Mouse (Mus musculus): Measurements from ENCODE around the gene Tmem95. TPM values are rescaled to one million over a fixed set of nuclear protein-coding genes. Genes with fewer than 3 reads are reported as not detected.

The Tmem95 gene
- polyA plus RNA-seq, 1 experiment from 2014 or later: not detected

GRCm38 (mm10) chr11:69908645-69909044 lies 30.8 kb upstream of the Tmem95 start:
- no peak for ATAC-seq (ENCODE audit: insufficient read depth, low FRiP score, low read depth)
- H3K27ac ChIP-seq: no peak overlapping the region

GRCm38 (mm10) chr11:69904311-69904710 lies 26.5 kb upstream of the Tmem95 start:
- Histone ChIP-seq H3K4me2 (no peak overlapping the region), H3K4me1 (peaks cover 19% of the 10 kb centered on the region), H3K9ac (no peak overlapping the region), H3K27ac (no peak overlapping the region), H3K36me3 (peaks cover 51% of the 10 kb centered on the region), H3K4me3 (replicated peaks) (no peak overlapping the region), H3K9me3 (no peaks in the 10 kb centered on the region), H3K27me3 (replicated peaks) (no peaks in the 10 kb centered on the region)
- WGBS: 93% methylated on average over 9 of the region's 9 CpGs
- ATAC-seq (ENCODE audit: insufficient read depth, low FRiP score, low read depth): no peak

More at GRCm38 (mm10) chr11:69908645-69909044, 30.8 kb upstream of the Tmem95 start:
- Histone ChIP-seq H3K4me2 (no peak overlapping the region), H3K27me3 (replicated peaks) (no peaks in the 10 kb centered on the region), H3K36me3 (peaks cover 80% of the 10 kb centered on the region), H3K4me1 (peaks cover 5% of the 10 kb centered on the region; the same call in 1 of the 2 replicates), H3K9ac (no peak overlapping the region), H3K9me3 (no peaks in the 10 kb centered on the region), H3K4me3 (replicated peaks) (no peak overlapping the region)
- 91% methylated on average over 11 of the region's 11 CpGs for WGBS

DNA sequence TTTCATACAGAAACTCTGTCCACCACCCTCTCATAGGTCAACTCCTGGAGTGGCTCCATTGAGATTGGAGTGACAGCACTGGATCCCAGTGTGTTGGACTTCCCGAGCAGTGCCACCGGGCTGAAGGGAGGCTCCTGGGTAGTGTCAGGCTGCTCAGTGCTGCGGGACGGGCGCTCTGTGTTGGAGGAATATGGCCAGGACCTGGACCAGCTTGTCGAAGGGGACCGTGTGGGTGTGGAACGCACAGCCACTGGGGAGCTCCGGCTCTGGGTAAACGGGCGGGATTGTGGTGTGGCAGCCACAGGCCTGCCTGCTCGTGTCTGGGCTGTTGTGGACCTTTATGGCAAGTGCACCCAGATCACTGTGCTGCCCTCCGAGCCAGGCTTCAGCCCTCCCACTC lies 25.2 kb upstream of the Tmem95 start:
- no peak for ATAC-seq (ENCODE audit: insufficient read depth, low FRiP score, low read depth)
- H3K4me2 ChIP-seq: peak overlapping the region; percentile 95
- no peaks in the 10 kb centered on the region for H3K27me3 ChIP-seq (replicated peaks)
- H3K4me3 ChIP-seq (replicated peaks): peak overlapping the region; percentile 84; the same call in 1 of the 2 replicates
- H3K9me3 ChIP-seq: no peaks in the 10 kb centered on the region
- peaks cover 38% of the 10 kb centered on the region for H3K36me3 ChIP-seq
- peaks cover 25% of the 10 kb centered on the region for H3K4me1 ChIP-seq
- 84% methylated on average over 13 of the region's 13 CpGs for WGBS
- no peak overlapping the region for H3K27ac ChIP-seq
- no peak overlapping the region for H3K9ac ChIP-seq

GRCm38 (mm10) chr11:69901993-69902392 lies 24.2 kb upstream of the Tmem95 start:
- 1% methylated on average over 38 of the region's 39 CpGs for WGBS
- Histone ChIP-seq H3K4me2 (peak overlapping the region; percentile 95), H3K27ac (peak overlapping the region; percentile 97), H3K36me3 (peaks cover 28% of the 10 kb centered on the region), H3K9me3 (no peaks in the 10 kb centered on the region), H3K4me1 (peaks cover 25% of the 10 kb centered on the region), H3K4me3 (replicated peaks) (peak overlapping the region; percentile 84), H3K9ac (peak overlapping the region; percentile 83), H3K27me3 (replicated peaks) (no peaks in the 10 kb centered on the region)
- ATAC-seq (ENCODE audit: insufficient read depth, low FRiP score, low read depth): no peak

- Histone ChIP-seq H3K4me2 (peak overlapping the region; percentile 95), H3K4me1 (peaks cover 25% of the 10 kb centered on the region), H3K9me3 (no peaks in the 10 kb centered on the region), H3K27me3 (replicated peaks) (no peaks in the 10 kb centered on the region), H3K9ac (peak overlapping the region; percentile 83), H3K4me3 (replicated peaks) (peak overlapping the region; percentile 84), H3K27ac (peak overlapping the region; percentile 97), H3K36me3 (peaks cover 22% of the 10 kb centered on the region)
- WGBS: under 1% methylated on average over 42 of the region's 42 CpGs
- ATAC-seq (ENCODE audit: insufficient read depth, low FRiP score, low read depth): peak; percentile 71
These were observed 23.6 kb upstream of the Tmem95 start for GRCm38 (mm10) chr11:69901406-69901846.

DNA sequence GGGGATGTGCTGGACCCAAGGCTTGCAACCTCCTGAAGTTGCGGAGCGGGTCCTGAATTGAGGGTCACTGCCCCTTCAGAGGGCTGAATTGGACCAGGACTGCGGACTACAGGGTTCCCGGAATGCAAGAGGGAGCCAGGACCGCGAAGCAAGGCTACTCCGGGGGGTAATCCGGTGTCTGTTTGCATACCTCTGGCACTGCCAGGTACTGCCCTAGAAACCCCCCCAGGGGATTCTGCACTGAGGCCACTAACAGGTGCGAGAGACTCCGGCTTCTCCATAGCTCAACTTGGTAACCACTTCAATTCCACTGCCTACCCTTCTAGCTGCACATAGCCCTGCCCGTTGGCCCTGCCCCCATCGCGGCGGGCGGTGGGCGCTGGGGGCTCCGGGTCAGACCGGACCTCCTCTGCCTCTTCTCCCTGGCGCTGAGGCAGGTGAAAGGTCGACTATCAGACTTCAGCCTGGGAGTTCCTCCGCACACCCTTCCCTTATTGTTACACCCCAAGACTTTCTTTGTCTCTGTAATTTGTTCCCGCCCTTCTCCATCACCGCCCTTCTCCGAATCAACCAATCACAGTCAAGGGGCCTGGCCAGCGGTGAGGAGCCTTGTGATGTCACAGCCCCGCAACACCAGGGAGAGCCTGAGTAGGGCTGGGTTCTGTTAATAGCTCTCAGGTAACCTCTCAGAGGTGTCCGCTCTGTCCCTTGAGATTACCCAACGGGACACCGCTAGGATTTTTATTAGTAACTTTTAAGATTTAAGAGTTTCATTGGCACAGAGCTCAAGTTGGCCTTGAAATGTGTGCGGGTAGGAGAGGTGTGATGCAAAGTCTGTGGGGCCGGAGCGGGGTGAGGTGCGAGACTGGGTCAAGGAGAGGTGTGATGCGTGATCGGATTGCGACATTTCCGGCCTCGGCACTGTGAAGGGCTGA lies 22.9 kb upstream of the Tmem95 start, which contains the start of the genes 2810408A11Rik and Neurl4:
TSS of gene 2810408A11Rik (minus strand) at position 517 of the 935 bp plus-strand sequence.
TSS of gene Neurl4 (plus strand) at position 602 of the 935 bp plus-strand sequence.
- Histone ChIP-seq H3K4me2 (peak within 1 kb of the TSS; percentile 95), H3K4me1 (peaks cover 25% of the 10 kb centered on the region), H3K9me3 (no peaks in the 10 kb centered on the region), H3K36me3 (peaks cover 16% of the 10 kb centered on the region), H3K9ac (peak within 1 kb of the TSS; percentile 83), H3K27ac (peak within 1 kb of the TSS; percentile 97), H3K27me3 (replicated peaks) (no peaks in the 10 kb centered on the region), H3K4me3 (replicated peaks) (peak within 1 kb of the TSS; percentile 84)
- WGBS: 1% methylated on average over 37 of the region's 38 CpGs
- peak; percentile 93 for ATAC-seq (ENCODE audit: insufficient read depth, low FRiP score, low read depth)

GRCm38 (mm10) chr11:69899870-69900269 lies 22.1 kb upstream of the Tmem95 start:
- ATAC-seq (ENCODE audit: insufficient read depth, low FRiP score, low read depth): no peak

DNA sequence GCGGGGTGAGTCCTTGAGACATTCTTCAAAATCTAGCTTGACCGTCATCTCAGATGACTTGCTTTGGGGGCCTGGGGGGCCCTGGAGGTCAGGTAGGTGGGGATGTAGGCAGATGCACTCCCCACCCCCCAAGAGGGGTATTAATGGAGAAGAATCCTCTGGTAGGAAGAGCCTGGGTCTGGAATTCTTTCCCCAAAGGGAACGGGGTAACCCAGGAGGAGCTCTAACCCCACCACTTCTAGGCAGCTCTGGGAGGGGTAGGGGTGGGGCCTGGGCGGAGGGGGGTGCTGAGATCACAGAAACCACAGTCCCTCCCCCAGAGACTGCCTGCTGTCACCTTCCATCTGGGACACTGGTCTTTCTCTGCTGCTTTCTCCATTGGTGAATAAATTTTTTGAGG lies 17.5 kb upstream of the Tmem95 start, which contains the start of gene Acap1:
TSS of gene Acap1 (minus strand) at position 249 of the 400 bp plus-strand sequence.
- Histone ChIP-seq H3K27me3 (replicated peaks) (no peaks in the 10 kb centered on the region), H3K9ac (no peak within 1 kb of the TSS), H3K9me3 (no peaks in the 10 kb centered on the region), H3K4me2 (no peak within 1 kb of the TSS), H3K4me3 (replicated peaks) (no peak within 1 kb of the TSS), H3K4me1 (peaks cover 13% of the 10 kb centered on the region; the same call in 1 of the 2 replicates), H3K36me3 (no peaks in the 10 kb centered on the region), H3K27ac (no peak within 1 kb of the TSS)
- 62% methylated on average over 4 of the region's 4 CpGs for WGBS
- no peak for ATAC-seq (ENCODE audit: insufficient read depth, low FRiP score, low read depth)

More at GRCm38 (mm10) chr11:69899870-69900269, 22.1 kb upstream of the Tmem95 start:
- Histone ChIP-seq H3K9me3 (no peaks in the 10 kb centered on the region), H3K4me3 (replicated peaks) (peak overlapping the region; percentile 84), H3K9ac (no peak overlapping the region; the same call in 1 of the 2 replicates), H3K36me3 (peaks cover 12% of the 10 kb centered on the region), H3K27me3 (replicated peaks) (no peaks in the 10 kb centered on the region), H3K4me2 (peak overlapping the region; percentile 95), H3K4me1 (peaks cover 25% of the 10 kb centered on the region), H3K27ac (no peak overlapping the region)
- WGBS: 15% methylated on average over 4 of the region's 4 CpGs

DNA sequence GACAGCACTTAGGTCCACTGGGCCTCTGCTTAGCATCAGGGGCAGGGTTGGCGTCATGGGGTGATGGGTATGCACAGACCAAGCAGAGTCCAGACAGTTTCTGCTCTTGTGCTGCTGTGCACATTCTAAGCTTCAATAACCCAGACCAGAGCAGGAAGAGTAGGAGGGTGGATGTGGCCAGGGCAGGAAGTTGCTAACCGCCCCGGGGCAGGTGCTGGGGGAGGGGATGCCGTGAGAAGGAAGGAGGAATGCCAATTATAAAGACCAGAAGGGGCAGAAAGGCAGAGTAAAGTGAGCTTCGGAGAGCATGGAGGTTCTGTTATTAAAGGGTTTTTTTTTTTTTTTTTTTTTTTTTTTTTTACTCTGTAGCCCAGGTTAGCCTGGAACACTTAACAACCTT lies 16.9 kb upstream of the Tmem95 start:
- no peak overlapping the region for H3K27ac ChIP-seq
- no peak overlapping the region for H3K9ac ChIP-seq
- H3K27me3 ChIP-seq (replicated peaks): no peaks in the 10 kb centered on the region
- H3K4me3 ChIP-seq (replicated peaks): no peak overlapping the region
- no peak overlapping the region for H3K4me2 ChIP-seq
- H3K9me3 ChIP-seq: no peaks in the 10 kb centered on the region
- no peaks in the 10 kb centered on the region for H3K36me3 ChIP-seq
- peaks cover 9% of the 10 kb centered on the region; the same call in 1 of the 2 replicates for H3K4me1 ChIP-seq
- ATAC-seq (ENCODE audit: insufficient read depth, low FRiP score, low read depth): no peak
- WGBS: 71% methylated on average over 5 of the region's 5 CpGs

DNA sequence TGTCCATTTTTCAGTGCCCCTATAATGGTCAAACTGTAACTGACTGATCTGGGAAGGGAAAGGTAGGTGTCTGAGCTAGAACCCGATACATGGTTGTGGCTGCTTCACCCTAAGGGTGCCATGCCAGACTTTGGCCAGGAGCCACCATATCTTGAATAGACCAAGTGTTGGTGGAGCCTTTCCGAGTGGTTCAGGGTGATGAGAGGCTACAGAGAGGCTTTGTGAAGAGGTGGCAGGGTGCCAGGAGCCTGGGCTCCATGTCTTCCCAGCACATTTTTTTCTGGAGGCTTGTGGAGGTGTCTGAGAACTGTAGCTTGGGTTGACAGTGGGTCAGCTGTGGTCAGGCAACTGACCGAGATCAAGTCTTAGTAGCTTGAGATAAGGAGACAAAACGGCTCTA lies 13.7 kb upstream of the Tmem95 start:
- Histone ChIP-seq H3K27me3 (replicated peaks) (no peaks in the 10 kb centered on the region), H3K27ac (no peak overlapping the region), H3K4me2 (no peak overlapping the region), H3K9me3 (no peaks in the 10 kb centered on the region), H3K9ac (no peak overlapping the region), H3K4me1 (no peaks in the 10 kb centered on the region), H3K4me3 (replicated peaks) (no peak overlapping the region), H3K36me3 (no peaks in the 10 kb centered on the region)
- WGBS: 65% methylated on average over 4 of the region's 4 CpGs
- no peak for ATAC-seq (ENCODE audit: insufficient read depth, low FRiP score, low read depth)

DNA sequence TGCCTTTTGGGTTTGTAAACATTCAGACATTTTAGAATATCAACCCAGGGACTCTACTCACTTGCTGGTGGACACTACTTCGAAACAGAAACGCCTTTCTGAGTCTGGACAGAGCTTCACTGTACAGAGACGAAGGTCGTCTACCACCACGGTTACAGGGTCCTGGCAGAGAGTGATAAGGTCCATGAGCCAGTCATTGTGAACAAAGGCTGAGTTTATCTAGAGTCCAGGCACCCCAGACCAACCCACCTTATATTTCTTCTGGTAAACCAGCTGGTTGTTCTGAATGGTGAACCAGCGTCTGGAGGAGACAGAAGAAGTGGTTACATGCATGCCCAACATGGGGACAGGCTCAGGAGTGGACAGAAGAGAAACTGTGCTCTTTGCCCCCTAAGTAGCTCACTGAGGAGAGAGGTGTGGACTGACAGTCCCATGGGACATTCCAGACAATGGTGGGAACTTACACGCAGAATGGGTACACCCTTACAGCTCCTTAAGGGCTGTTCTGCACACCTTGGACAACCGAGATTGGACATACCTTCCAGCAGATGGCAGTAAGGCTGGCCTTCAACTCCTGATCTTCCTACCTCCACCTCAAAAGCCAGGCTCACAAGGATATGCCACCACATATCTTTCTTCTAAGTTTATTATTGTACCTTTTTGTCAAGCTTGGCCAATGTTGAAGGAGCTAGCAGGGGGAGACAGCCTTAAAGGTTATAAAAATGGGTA lies 9.3 kb upstream of the Tmem95 start:
- no peaks in the 10 kb centered on the region for H3K36me3 ChIP-seq
- H3K4me1 ChIP-seq: no peaks in the 10 kb centered on the region
- H3K9me3 ChIP-seq: no peaks in the 10 kb centered on the region
- WGBS: 52% methylated on average over 8 of the region's 8 CpGs
- no peak overlapping the region for H3K4me2 ChIP-seq
- H3K4me3 ChIP-seq (replicated peaks): no peak overlapping the region
- no peaks in the 10 kb centered on the region for H3K27me3 ChIP-seq (replicated peaks)
- ATAC-seq (ENCODE audit: insufficient read depth, low FRiP score, low read depth): no peak
- no peak overlapping the region for H3K27ac ChIP-seq
- no peak overlapping the region for H3K9ac ChIP-seq
